Mouse (Mus musculus) naive thymus-derived CD4-positive, alpha-beta T cell, adult 2 months (primary cell): ENCODE data around the gene Rasgrp2.

Experiments used
- DNase-seq: peaks from one replicate; pipeline ENCODE4 v3.0.0-alpha.2; 2011; ENCODE audit warnings: low read depth

Rasgrp2 gene

GRCm38 (mm10) chr19:6399285-6400095 lies at the start of gene Rasgrp2:
Gene Rasgrp2, plus strand, starts transcription at chr19:6399340.
- peak; percentile 92 for DNase-seq

GRCm38 (mm10) chr19:6351431-6352106 lies 47.6 kb upstream of the Rasgrp2 start:
- no peak for DNase-seq

- DNase-seq: no peak
These were observed 47.0 kb upstream of the Rasgrp2 start for GRCm38 (mm10) chr19:6352107-6352505.

- DNase-seq: no peak
These were observed 45.1 kb upstream of the Rasgrp2 start for GRCm38 (mm10) chr19:6354030-6354429.

- DNase-seq: no peak
These were observed 37.8 kb upstream of the Rasgrp2 start for GRCm38 (mm10) chr19:6361291-6361690.

- no peak for DNase-seq
These were observed 36.1 kb upstream of the Rasgrp2 start for GRCm38 (mm10) chr19:6363091-6363410.

GRCm38 (mm10) chr19:6363411-6364240 lies 35.5 kb upstream of the Rasgrp2 start, which contains the start of gene Sf1:
Gene Sf1, plus strand, starts transcription at chr19:6363690.
- DNase-seq: peak; percentile 100

GRCm38 (mm10) chr19:6364317-6364725 lies 34.8 kb upstream of the Rasgrp2 start:
- peak; percentile 95 for DNase-seq

GRCm38 (mm10) chr19:6364842-6365241 lies 34.3 kb upstream of the Rasgrp2 start:
- DNase-seq: no peak

- no peak for DNase-seq
These were observed 29.0 kb upstream of the Rasgrp2 start for GRCm38 (mm10) chr19:6370175-6370574.

GRCm38 (mm10) chr19:6372433-6372832 lies 26.7 kb upstream of the Rasgrp2 start:
- DNase-seq: no peak

GRCm38 (mm10) chr19:6373539-6374400 lies 25.4 kb upstream of the Rasgrp2 start:
- peak; percentile 90 for DNase-seq

GRCm38 (mm10) chr19:6374571-6374970 lies 24.6 kb upstream of the Rasgrp2 start:
- DNase-seq: no peak

- no peak for DNase-seq
These were observed 23.5 kb upstream of the Rasgrp2 start for GRCm38 (mm10) chr19:6375423-6376254.

GRCm38 (mm10) chr19:6376255-6376564 lies 22.9 kb upstream of the Rasgrp2 start:
- DNase-seq: peak; percentile 52

GRCm38 (mm10) chr19:6376643-6377042 lies 22.5 kb upstream of the Rasgrp2 start:
- no peak for DNase-seq

GRCm38 (mm10) chr19:6377327-6378040 lies 21.7 kb upstream of the Rasgrp2 start:
- DNase-seq: no peak

- no peak for DNase-seq
These were observed 18.6 kb upstream of the Rasgrp2 start for GRCm38 (mm10) chr19:6380411-6381166.

GRCm38 (mm10) chr19:6381238-6381637 lies 17.9 kb upstream of the Rasgrp2 start:
- DNase-seq: no peak
